Mouse (Mus musculus): ENCODE measurements around the gene Rnpep.
A peak's percentile ranks its signal among the peaks of the same experiment; 100 is the strongest.

Rnpep gene

GRCm38 (mm10) chr1:135283826-135284291 is at the start of gene Rnpep:
Gene Rnpep (minus strand): TSS chr1:135284084.
- ATAC-seq (ENCODE audit: low TSS enrichment): peak; percentile 86

GRCm38 (mm10) chr1:135330578-135330977 is 46.7 kb upstream of the Rnpep start:
- no peak for ATAC-seq (ENCODE audit: low TSS enrichment)

GRCm38 (mm10) chr1:135328368-135328767 is 44.5 kb upstream of the Rnpep start:
- peak; percentile 88 for ATAC-seq (ENCODE audit: low TSS enrichment)

- ATAC-seq (ENCODE audit: low TSS enrichment): no peak
Observed at GRCm38 (mm10) chr1:135325934-135326333, 42.0 kb upstream of the Rnpep start.

GRCm38 (mm10) chr1:135324571-135324970 is 40.7 kb upstream of the Rnpep start, which contains the start of gene Lmod1:
Gene Lmod1 (plus strand): TSS chr1:135324807.
- ATAC-seq (ENCODE audit: low TSS enrichment): no peak

GRCm38 (mm10) chr1:135323367-135323901 is 39.5 kb upstream of the Rnpep start:
- no peak for ATAC-seq (ENCODE audit: low TSS enrichment)

GRCm38 (mm10) chr1:135313284-135314031 is 29.6 kb upstream of the Rnpep start, which contains the start of gene Timm17a:
Gene Timm17a (minus strand): TSS chr1:135313778.
- peak; percentile 100 for ATAC-seq (ENCODE audit: low TSS enrichment)

GRCm38 (mm10) chr1:135312201-135312600 is 28.3 kb upstream of the Rnpep start:
- ATAC-seq (ENCODE audit: low TSS enrichment): no peak

- no peak for ATAC-seq (ENCODE audit: low TSS enrichment)
Observed at GRCm38 (mm10) chr1:135311356-135311755, 27.5 kb upstream of the Rnpep start.

GRCm38 (mm10) chr1:135290908-135291307 is 7.0 kb upstream of the Rnpep start:
- ATAC-seq (ENCODE audit: low TSS enrichment): no peak

GRCm38 (mm10) chr1:135286311-135286710 is 2.4 kb upstream of the Rnpep start:
- ATAC-seq (ENCODE audit: low TSS enrichment): no peak

- ATAC-seq (ENCODE audit: low TSS enrichment): peak; percentile 78
Observed at GRCm38 (mm10) chr1:135283287-135283825, 528 bp downstream of the Rnpep start.

- ATAC-seq (ENCODE audit: low TSS enrichment): no peak
Observed at GRCm38 (mm10) chr1:135282536-135283286, 1.2 kb downstream of the Rnpep start.

- ATAC-seq (ENCODE audit: low TSS enrichment): no peak
Observed at GRCm38 (mm10) chr1:135281841-135282240, 2.0 kb downstream of the Rnpep start.

- ATAC-seq (ENCODE audit: low TSS enrichment): 0 out of 2 replicates have a peak, but pooled peaks have one; percentile 17
Observed at GRCm38 (mm10) chr1:135280646-135281045, 3.2 kb downstream of the Rnpep start.

GRCm38 (mm10) chr1:135271371-135271770 is 12.5 kb downstream of the Rnpep start:
- ATAC-seq (ENCODE audit: low TSS enrichment): no peak

GRCm38 (mm10) chr1:135267663-135268446 is 16.0 kb downstream of the Rnpep start:
- no peak for ATAC-seq (ENCODE audit: low TSS enrichment)

- ATAC-seq (ENCODE audit: low TSS enrichment): no peak
Observed at GRCm38 (mm10) chr1:135265834-135266233, 18.1 kb downstream of the Rnpep start.

- ATAC-seq (ENCODE audit: low TSS enrichment): no peak
Observed at GRCm38 (mm10) chr1:135263316-135263715, 20.6 kb downstream of the Rnpep start.

GRCm38 (mm10) chr1:135262329-135262728 is 21.6 kb downstream of the Rnpep start:
- ATAC-seq (ENCODE audit: low TSS enrichment): no peak

- no peak for ATAC-seq (ENCODE audit: low TSS enrichment)
Observed at GRCm38 (mm10) chr1:135260931-135261330, 23.0 kb downstream of the Rnpep start.
